Mouse (Mus musculus): ENCODE results near the gene Znrf2.
"Not testable (repeated sequence)": the region's sequence is repeated elsewhere in the genome, so short reads cannot be mapped to it uniquely, and the experiment has no call there.

Znrf2 gene

GRCm38 (mm10) chr6:54851778-54852177 is 35.1 kb downstream of the Znrf2 start:
- no peak for DNase-seq

- DNase-seq = no peak
Measured at GRCm38 (mm10) chr6:54852669-54853068, 36.0 kb downstream of the Znrf2 start.

- DNase-seq = no peak
Measured at GRCm38 (mm10) chr6:54854859-54855258, 38.1 kb downstream of the Znrf2 start.

GRCm38 (mm10) chr6:54855801-54856583 is 39.3 kb downstream of the Znrf2 start:
- DNase-seq = peak; percentile 35

- not testable (repeated sequence) for DNase-seq
Measured at GRCm38 (mm10) chr6:54859159-54859558, 42.4 kb downstream of the Znrf2 start.

- no peak for DNase-seq
Measured at GRCm38 (mm10) chr6:54860180-54860579, 43.5 kb downstream of the Znrf2 start.

- peak; percentile 43 for DNase-seq
Measured at GRCm38 (mm10) chr6:54866731-54867410, 50.2 kb downstream of the Znrf2 start.

GRCm38 (mm10) chr6:54867411-54867745 is 50.7 kb downstream of the Znrf2 start:
- DNase-seq = no peak

- no peak for DNase-seq
Measured at GRCm38 (mm10) chr6:54873029-54873428, 56.3 kb downstream of the Znrf2 start.

- peak; percentile 23 for DNase-seq
Measured at GRCm38 (mm10) chr6:54876782-54877181, 60.1 kb downstream of the Znrf2 start.

- DNase-seq = no peak
Measured at GRCm38 (mm10) chr6:54877651-54878050, 60.9 kb downstream of the Znrf2 start.

GRCm38 (mm10) chr6:54878546-54878945 is 61.8 kb downstream of the Znrf2 start:
- DNase-seq = no peak

GRCm38 (mm10) chr6:54880086-54880485 is 63.4 kb downstream of the Znrf2 start:
- peak; percentile 12 for DNase-seq

GRCm38 (mm10) chr6:54883424-54883823 is 66.7 kb downstream of the Znrf2 start:
- DNase-seq = no peak

- DNase-seq = peak; percentile 20
Measured at GRCm38 (mm10) chr6:54886195-54886594, 69.5 kb downstream of the Znrf2 start.

- no peak for DNase-seq
Measured at GRCm38 (mm10) chr6:54890221-54890620, 73.5 kb downstream of the Znrf2 start.

GRCm38 (mm10) chr6:54891384-54891783 is 74.7 kb downstream of the Znrf2 start:
- no peak for DNase-seq

- no peak for DNase-seq
Measured at GRCm38 (mm10) chr6:54900256-54900655, 83.5 kb downstream of the Znrf2 start.

GRCm38 (mm10) chr6:54902547-54902946 is 85.8 kb downstream of the Znrf2 start:
- no peak for DNase-seq

- DNase-seq = no peak
Measured at GRCm38 (mm10) chr6:54906053-54907040, 89.6 kb downstream of the Znrf2 start.

GRCm38 (mm10) chr6:54914977-54915376 is 98.3 kb downstream of the Znrf2 start:
- DNase-seq = no peak

GRCm38 (mm10) chr6:54916163-54916562 is 99.4 kb downstream of the Znrf2 start:
- no peak for DNase-seq

GRCm38 (mm10) chr6:54916941-54917340 is 100.2 kb downstream of the Znrf2 start:
- DNase-seq = no peak
